Mouse (Mus musculus) right cerebral cortex, postnatal 4 days (tissue): ENCODE measurements around the gene Rbm39.
A peak's percentile ranks its signal among the peaks of the same experiment; 100 is the strongest.
"Not testable (repeated sequence)": the region's sequence is repeated elsewhere in the genome, so short reads cannot be mapped to it uniquely, and the experiment has no call there.

ENCODE experiments used
- DNase-seq: peaks from one replicate; pipeline ENCODE4 v3.0.0-alpha.2; 2022

Rbm39 gene

GRCm38 (mm10) chr2:156179046-156179795 lies 817 bp downstream of the Rbm39 start:
- DNase-seq = peak; percentile 77

GRCm38 (mm10) chr2:156177651-156178050 lies 2.4 kb downstream of the Rbm39 start:
- DNase-seq = no peak

GRCm38 (mm10) chr2:156177079-156177478 lies 3.0 kb downstream of the Rbm39 start:
- DNase-seq = no peak

GRCm38 (mm10) chr2:156166557-156166956 lies 13.5 kb downstream of the Rbm39 start:
- no peak for DNase-seq

GRCm38 (mm10) chr2:156165478-156165877 lies 14.6 kb downstream of the Rbm39 start:
- DNase-seq = no peak

GRCm38 (mm10) chr2:156151538-156151937 lies 28.5 kb downstream of the Rbm39 start:
- DNase-seq = no peak

GRCm38 (mm10) chr2:156147316-156147915 lies 32.6 kb downstream of the Rbm39 start:
- no peak for DNase-seq

GRCm38 (mm10) chr2:156146272-156146989 lies 33.6 kb downstream of the Rbm39 start:
- DNase-seq = no peak

- no peak for DNase-seq
Observed at GRCm38 (mm10) chr2:156145486-156146130, 34.4 kb downstream of the Rbm39 start.

GRCm38 (mm10) chr2:156143953-156144724 lies 35.9 kb downstream of the Rbm39 start, which contains the start of the genes Romo1 and Nfs1:
Gene Romo1 (plus strand): TSS chr2:156144039.
Gene Nfs1 (minus strand): TSS chr2:156144186.
- DNase-seq = peak; percentile 96

GRCm38 (mm10) chr2:156143367-156143766 lies 36.7 kb downstream of the Rbm39 start:
- no peak for DNase-seq

- no peak for DNase-seq
Observed at GRCm38 (mm10) chr2:156142820-156143219, 37.2 kb downstream of the Rbm39 start.

GRCm38 (mm10) chr2:156135695-156136094 lies 44.3 kb downstream of the Rbm39 start:
- DNase-seq = no peak

- DNase-seq = no peak
Observed at GRCm38 (mm10) chr2:156134161-156134560, 45.9 kb downstream of the Rbm39 start.

GRCm38 (mm10) chr2:156126992-156127391 lies 53.0 kb downstream of the Rbm39 start, which contains the start of gene Gm28036:
Gene Gm28036 (minus strand): TSS chr2:156127092.
- no peak for DNase-seq

- no peak for DNase-seq
Observed at GRCm38 (mm10) chr2:156123731-156124130, 56.3 kb downstream of the Rbm39 start.

- DNase-seq = no peak
Observed at GRCm38 (mm10) chr2:156119566-156119965, 60.5 kb downstream of the Rbm39 start.

- DNase-seq = not testable (repeated sequence)
Observed at GRCm38 (mm10) chr2:156112080-156112423, 68.0 kb downstream of the Rbm39 start.

GRCm38 (mm10) chr2:156111358-156112079 lies 68.5 kb downstream of the Rbm39 start, which contains the start of the genes Cpne1 and Rbm12:
Gene Cpne1 (minus strand): TSS chr2:156111965.
Gene Rbm12 (minus strand): TSS chr2:156111978.
- DNase-seq = peak; percentile 96

- DNase-seq = no peak
Observed at GRCm38 (mm10) chr2:156110627-156111357, 69.2 kb downstream of the Rbm39 start.
